Mouse (Mus musculus) c-Kit-positive CD71-positive TER-119-positive erythroid progenitor cells, embryonic 14.5 days (primary cell): ENCODE measurements around the gene Adssl1.

ENCODE experiments used
- DNase-seq: peaks from one replicate; pipeline ENCODE4 v3.0.0-alpha.2; 2013; ENCODE audit warnings: low spot score

Gene Adssl1

GRCm38 (mm10) chr12:112677943-112678554 lies 58.2 kb downstream of the Adssl1 start:
- DNase-seq, result no peak

- no peak for DNase-seq
Observed at GRCm38 (mm10) chr12:112678555-112679026, 58.7 kb downstream of the Adssl1 start, which contains the start of gene Zbtb42. TSS of gene Zbtb42 (plus strand) at chr12:112678828.

- no peak for DNase-seq
Observed at GRCm38 (mm10) chr12:112679027-112679996, 59.5 kb downstream of the Adssl1 start.

- no peak for DNase-seq
Observed at GRCm38 (mm10) chr12:112683351-112683750, 63.5 kb downstream of the Adssl1 start.

- DNase-seq, result no peak
Observed at GRCm38 (mm10) chr12:112688458-112688857, 68.6 kb downstream of the Adssl1 start.
